Mouse (Mus musculus) MEL (cell line): ENCODE results near the gene Lrif1. TPM values are rescaled to one million over a fixed set of nuclear protein-coding genes. Genes with fewer than 3 reads are reported as not detected.
A peak's percentile ranks its signal among the peaks of the same experiment; 100 is the strongest.

Experiments
- DNase-seq: peaks from one replicate; pipeline ENCODE4 v3.0.0; 2011; ENCODE audit warnings: low read depth, low spot score
- H3K27ac ChIP-seq: 2 replicates; pipeline ENCODE4 v1.5.1; 2012; ENCODE audit warnings: low read depth, mild to moderate bottlenecking, control low read depth, low read length, moderate library complexity; ENCODE audit not compliant: control insufficient read depth
- H3K27me3 ChIP-seq, 2 experiments: fragments of 150-350 bp in 1 of 2; sonication (generic) in 1 of 2; 2 replicates each; pipeline ENCODE4 v1.6.1; 2012; ENCODE audit warnings: low read length in 2 of 2, mild to moderate bottlenecking in 2 of 2, improper control_type of control experiment in 1 of 2, moderate library complexity in 1 of 2; ENCODE audit not compliant: insufficient read depth in 2 of 2, control insufficient read depth in 1 of 2
- H3K36me3 ChIP-seq, 2 experiments: 2 replicates each; pipeline ENCODE4 v1.6.1; 2012 to 2014; ENCODE audit warnings: low read length in 2 of 2, improper control_type of control experiment in 1 of 2, inconsistent platforms in 1 of 2, mild to moderate bottlenecking in 1 of 2; ENCODE audit not compliant: insufficient read depth in 2 of 2, control insufficient read depth in 1 of 2
- H3K4me1 ChIP-seq, 2 experiments: fragments of 150-350 bp in 1 of 2; sonication (generic) in 1 of 2; 2 replicates each; pipeline ENCODE4 v1.6.1; 2012; ENCODE audit warnings: low read length in 2 of 2, improper control_type of control experiment in 1 of 2, mild to moderate bottlenecking in 1 of 2; ENCODE audit not compliant: insufficient read depth in 2 of 2, control insufficient read depth in 1 of 2
- H3K4me3 ChIP-seq, 2 experiments: fragments of 150-350 bp in 1 of 2; sonication (generic) in 1 of 2; 2 replicates each; pipeline ENCODE4 v1.5.1; 2012; ENCODE audit warnings: low read depth in 2 of 2, low read length in 2 of 2, mild to moderate bottlenecking in 2 of 2, moderate library complexity in 2 of 2, control low read depth in 1 of 2, improper control_type of control experiment in 1 of 2; ENCODE audit not compliant: control insufficient read depth in 1 of 2, insufficient read depth in 1 of 2
- H3K79me2 ChIP-seq: 2 replicates; pipeline ENCODE4 v1.6.1; 2012; ENCODE audit warnings: mild to moderate bottlenecking, low read length, moderate library complexity; ENCODE audit not compliant: control insufficient read depth, poor library complexity, insufficient read depth
- H3K9ac ChIP-seq: 2 replicates; pipeline ENCODE4 v1.6.1; 2012; ENCODE audit warnings: low read depth, mild to moderate bottlenecking, control low read depth, low read length, moderate library complexity; ENCODE audit not compliant: control insufficient read depth, poor library complexity, severe bottlenecking
- H3K9me3 ChIP-seq: fragments of 150-350 bp; sonication (generic); replicated peaks from 2 replicates; pipeline ENCODE4 v1.6.1; 2012; ENCODE audit warnings: mild to moderate bottlenecking, low read length, improper control_type of control experiment, moderate library complexity; ENCODE audit not compliant: insufficient read depth
- BHLHE40 ChIP-seq: IDR thresholded peaks from 2 replicates; pipeline ENCODE4 v1.6.1; 2012; ENCODE audit warnings: low read depth, mild to moderate bottlenecking, inconsistent platforms, low read length, improper control_type of control experiment, borderline replicate concordance
- ELF1 ChIP-seq: IDR thresholded peaks from 2 replicates; pipeline ENCODE4 v1.6.1; 2014; ENCODE audit warnings: low read depth, mild to moderate bottlenecking, inconsistent platforms, low read length, improper control_type of control experiment, moderate library complexity
- EP300 ChIP-seq, 2 experiments: IDR thresholded peaks; 2 replicates each; pipeline ENCODE4 v1.6.1; 2011; ENCODE audit warnings: improper control_type of control experiment in 2 of 2, low read length in 2 of 2, low read depth in 1 of 2, mild to moderate bottlenecking in 1 of 2
- ETS1 ChIP-seq: IDR thresholded peaks from 2 replicates; pipeline ENCODE4 v1.6.1; 2012; ENCODE audit warnings: low read depth, mild to moderate bottlenecking, inconsistent platforms, low read length, improper control_type of control experiment, moderate library complexity
- GATA1 ChIP-seq: IDR thresholded peaks from 2 replicates; pipeline ENCODE4 v1.6.1; 2011; ENCODE audit warnings: low read depth, low read length, improper control_type of control experiment
- RAD21 ChIP-seq: IDR thresholded peaks from 2 replicates; pipeline ENCODE4 v1.6.1; 2011; ENCODE audit warnings: mild to moderate bottlenecking, low read depth, low read length, improper control_type of control experiment
- SIN3A ChIP-seq: IDR thresholded peaks from 2 replicates; pipeline ENCODE4 v1.6.1; 2012; ENCODE audit warnings: low read length, improper control_type of control experiment, inconsistent platforms
- UBTF ChIP-seq: IDR thresholded peaks from 2 replicates; pipeline ENCODE4 v1.6.1; 2012; ENCODE audit warnings: low read depth, mild to moderate bottlenecking, inconsistent platforms, low read length, improper control_type of control experiment, moderate library complexity, borderline replicate concordance; ENCODE audit not compliant: insufficient read depth
- ZNF384 ChIP-seq: IDR thresholded peaks from 2 replicates; pipeline ENCODE4 v1.6.1; 2012; ENCODE audit warnings: low read depth, mild to moderate bottlenecking, inconsistent platforms, low read length, improper control_type of control experiment
- polyA plus RNA-seq, 2 experiments: library from polyadenylated mRNA; stranded (reverse) in 1 of 2; unstranded in 1 of 2; fragments of >175 nt in 1 of 2; fragments of >200 nt in 1 of 2; gene quantifications; 2 replicates each; pipeline versions ENCODE4 v1.2.1 to v1.2.4; 2012; ENCODE audit warnings: low replicate concordance in 2 of 2, low read depth in 1 of 2; ENCODE audit not compliant: insufficient read length in 2 of 2, insufficient read depth in 1 of 2, missing spikeins in 1 of 2
- total RNA-seq: library from RNA; depleted of rRNA; stranded (reverse); fragments of 300-350 nt; gene quantifications from 2 replicates; pipeline ENCODE4 v1.2.3, GENCODE M21; 2012; rRNA removed

Gene Lrif1
- total and polyA plus RNA-seq, 3 experiments, result 4.4 to 10.7 TPM; not detected in 1

DNA sequence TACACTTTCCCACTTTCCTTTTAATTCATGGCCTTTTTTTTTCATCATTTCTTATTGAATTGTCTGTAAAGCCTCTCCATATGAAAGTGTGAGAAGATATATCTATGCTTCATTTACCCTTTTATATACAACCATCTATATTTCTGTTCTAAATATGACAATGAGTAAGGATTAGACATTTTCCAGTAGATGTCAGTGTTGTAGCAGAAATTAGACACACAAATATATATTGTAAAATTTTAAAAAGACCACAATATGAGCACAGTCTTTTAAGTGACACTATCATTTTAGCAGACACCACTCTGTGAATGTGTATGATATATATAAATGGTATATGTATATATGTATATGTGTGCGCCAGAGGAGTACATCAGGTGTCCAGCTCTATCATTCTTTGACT, 87.0 kb downstream of the Lrif1 start:
- H3K27me3 ChIP-seq, result no peaks in the 10 kb centered on the region
- no peaks in the 10 kb centered on the region for H3K79me2 ChIP-seq
- H3K36me3 ChIP-seq, result no peaks in the 10 kb centered on the region
- peak; percentile 11; the same call in 1 of the 2 replicates for TF ChIP-seq RAD21
- no peak for TF ChIP-seq UBTF
- TF ChIP-seq ELF1, result no peak
- no peak for TF ChIP-seq GATA1
- TF ChIP-seq BHLHE40, result no peak
- no peak for DNase-seq
- H3K4me3 ChIP-seq, result no peak overlapping the region
- no peak overlapping the region for H3K9ac ChIP-seq
- H3K27ac ChIP-seq, result no peak overlapping the region
- no peaks in the 10 kb centered on the region for H3K9me3 ChIP-seq
- no peaks in the 10 kb centered on the region for H3K4me1 ChIP-seq

- no peaks in the 10 kb centered on the region for H3K79me2 ChIP-seq
- H3K27me3 ChIP-seq, result no peaks in the 10 kb centered on the region
- H3K27ac ChIP-seq, result 0 out of 2 replicates have a peak overlapping the region, but pooled peaks have one; percentile 28
- no peaks in the 10 kb centered on the region for H3K9me3 ChIP-seq
- peaks cover 0 to 6% of the 10 kb centered on the region in 2 experiments; a peak in 1 of 4 replicates for H3K4me1 ChIP-seq
- DNase-seq, result peak; percentile 23
- TF ChIP-seq ZNF384 (peak; percentile 86), GATA1 (0 out of 2 replicates have a peak, but pooled peaks have one; percentile 35), EP300 (IDR thresholded peaks at IDR 0.05; ENCODE audit: low read depth in 1 of 2, low read length in 2 of 2) (peak in 1 of 2 experiments; percentile 39; a peak in 2 of 4 replicates), ETS1 (0 out of 2 replicates have a peak, but pooled peaks have one; percentile 10), SIN3A (no peak), ELF1 (no peak)
- H3K4me3 ChIP-seq, result no peak overlapping the region
- H3K9ac ChIP-seq, result no peak overlapping the region
- H3K36me3 ChIP-seq, result peaks cover 0 to 35% of the 10 kb centered on the region in 2 experiments; a peak in 2 of 4 replicates
Measured at GRCm38 (mm10) chr3:106785130-106785529, 100.3 kb downstream of the Lrif1 start.

Other genes with a start within 250 kb of the Lrif1 start
- gene Dennd2d, start 202.6 kb upstream of the Lrif1 start, total RNA-seq, result 4.0 and 4.5 TPM in 2 replicates
- 1 to 10 TPM in 1 of 2 experiments, not detected in 1; 8.0 TPM for gene Dennd2d, start 202.6 kb upstream of the Lrif1 start, polyA plus RNA-seq
- gene Dram2, start 137.2 kb upstream of the Lrif1 start, total RNA-seq, result 14.1 and 16.7 TPM in 2 replicates
- 10 to 100 TPM in 1 of 2 experiments, not detected in 1; 20.1 TPM for gene Dram2, start 137.2 kb upstream of the Lrif1 start, polyA plus RNA-seq
- 26.0 and 32.0 TPM in 2 replicates for gene Cept1, start 137.2 kb upstream of the Lrif1 start, total RNA-seq
- gene Cept1, start 137.2 kb upstream of the Lrif1 start, polyA plus RNA-seq, result 10 to 100 TPM in 1 of 2 experiments, not detected in 1; 15.9 TPM
- 0.58 and 0.69 TPM in 2 replicates for gene Cd53, start 105.2 kb downstream of the Lrif1 start, total RNA-seq
- 1 to 10 TPM in 1 of 2 experiments, not detected in 1; 1.4 TPM for gene Cd53, start 105.2 kb downstream of the Lrif1 start, polyA plus RNA-seq
- gene Olfr266, start 141.3 kb downstream of the Lrif1 start, total RNA-seq, result not detected in 2 replicates
- gene Olfr266, start 141.3 kb downstream of the Lrif1 start, polyA plus RNA-seq, result not detected